Mouse (Mus musculus): Measurements from ENCODE around the gene Rhbdd1.

- TF ChIP-seq TAL1 (IDR thresholded peaks at IDR 0.05; ENCODE audit: low read length) = no peak
- no peak for TF ChIP-seq GATA1 (IDR thresholded peaks at IDR 0.05; ENCODE audit: low read length)
Observed at GRCm38 (mm10) chr1:82476746-82477145, 160.5 kb downstream of the Rhbdd1 start.
